Mouse (Mus musculus) spleen, adult 2 months (tissue): ENCODE results near the gene Rpp21.

Experiments used
- CTCF ChIP-seq: fragments of 200-500 bp; IDR thresholded peaks from 2 replicates; pipeline ENCODE4 v1.5.1; 2011; ENCODE audit warnings: mild to moderate bottlenecking, inconsistent platforms; ENCODE audit not compliant: insufficient read depth, insufficient read length, insufficient replicate concordance; ENCODE audit errors: extremely low read depth
- POLR2A ChIP-seq: fragments of 200-500 bp; IDR thresholded peaks from 2 replicates; pipeline ENCODE4 v1.6.1; 2011; ENCODE audit warnings: low read depth, low read length, inconsistent platforms

GRCm38 (mm10) chr17:36281521-36282245 is 23.8 kb upstream of the Rpp21 start:
- TF ChIP-seq CTCF = no peak
- no peak for TF ChIP-seq POLR2A
